Mouse (Mus musculus): ENCODE measurements at regions not wholly inside any gene's neighbourhood (a gene's known extent, or its start where the extent isn't known, plus 50 kb on each side); places are given as distances from the start of the nearest gene placed in this dataset.

DNA sequence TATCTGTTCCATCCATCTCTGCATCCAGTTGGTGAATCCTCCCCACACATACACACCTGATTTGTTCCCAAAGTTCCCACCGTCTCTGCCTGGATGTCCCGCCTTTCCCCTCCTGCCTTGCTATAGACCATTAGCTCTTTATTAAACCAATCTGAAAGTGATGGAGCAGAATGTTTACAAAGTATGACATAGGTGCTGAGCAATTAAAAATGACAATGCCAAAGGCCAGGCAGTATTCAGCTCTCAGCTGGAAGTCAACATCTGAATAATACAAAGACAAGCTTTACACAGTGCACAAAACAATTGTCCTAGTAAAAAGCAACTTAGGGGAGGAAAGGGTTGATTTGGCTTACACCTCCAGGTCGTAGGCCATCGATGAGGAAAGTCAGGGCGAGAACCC is 136.8 kb upstream of the Kit start:
- no peak overlapping the region for H3K9ac ChIP-seq
- no peak overlapping the region for H3K27ac ChIP-seq
- H3K27me3 ChIP-seq (replicated peaks) = no peaks in the 10 kb centered on the region
- H3K4me1 ChIP-seq (replicated peaks) = no peaks in the 10 kb centered on the region
- no peaks in the 10 kb centered on the region for H3K9me3 ChIP-seq
- no peak overlapping the region for H3K4me2 ChIP-seq (replicated peaks)
- ATAC-seq = no peak
- no peaks in the 10 kb centered on the region for H3K36me3 ChIP-seq
- no peak overlapping the region for H3K4me3 ChIP-seq (replicated peaks)
- 79% methylated on average over 5 of the region's 5 CpGs for WGBS

DNA sequence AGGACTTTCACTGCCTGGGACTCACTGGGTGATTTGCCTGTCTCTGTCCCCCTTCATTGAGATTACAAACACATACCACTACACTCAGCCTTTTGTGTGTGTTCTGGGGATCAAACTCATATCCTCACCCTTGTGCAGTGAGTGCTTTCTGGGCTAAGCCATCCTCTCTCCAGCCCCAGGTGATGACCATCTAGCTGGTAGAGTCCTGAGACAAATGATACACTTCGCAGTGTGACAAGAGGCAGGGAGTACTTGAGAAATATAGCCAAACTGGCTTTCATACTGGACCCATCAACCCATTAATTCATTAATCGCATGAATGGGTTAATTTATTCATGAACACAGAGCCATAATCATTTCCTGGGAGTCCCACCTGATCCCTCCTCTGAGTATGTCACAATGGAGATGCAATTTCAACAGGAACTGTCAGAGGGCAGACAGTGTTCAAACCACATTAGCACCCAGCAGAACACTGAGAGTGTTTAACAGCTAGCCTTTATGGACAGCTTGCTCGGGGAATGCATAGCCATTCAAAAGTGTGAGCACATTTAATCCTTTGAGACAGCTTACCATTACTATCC is 130.6 kb upstream of the Kit start:
- ATAC-seq = no peak
- no peaks in the 10 kb centered on the region for H3K36me3 ChIP-seq
- no peaks in the 10 kb centered on the region for H3K9me3 ChIP-seq
- H3K4me1 ChIP-seq (replicated peaks) = no peaks in the 10 kb centered on the region
- H3K4me2 ChIP-seq (replicated peaks) = no peak overlapping the region
- H3K4me3 ChIP-seq (replicated peaks) = no peak overlapping the region
- no peak overlapping the region for H3K9ac ChIP-seq
- no peak overlapping the region for H3K27ac ChIP-seq
- WGBS = 89% methylated on average over 3 of the region's 3 CpGs
- no peaks in the 10 kb centered on the region for H3K27me3 ChIP-seq (replicated peaks)

DNA sequence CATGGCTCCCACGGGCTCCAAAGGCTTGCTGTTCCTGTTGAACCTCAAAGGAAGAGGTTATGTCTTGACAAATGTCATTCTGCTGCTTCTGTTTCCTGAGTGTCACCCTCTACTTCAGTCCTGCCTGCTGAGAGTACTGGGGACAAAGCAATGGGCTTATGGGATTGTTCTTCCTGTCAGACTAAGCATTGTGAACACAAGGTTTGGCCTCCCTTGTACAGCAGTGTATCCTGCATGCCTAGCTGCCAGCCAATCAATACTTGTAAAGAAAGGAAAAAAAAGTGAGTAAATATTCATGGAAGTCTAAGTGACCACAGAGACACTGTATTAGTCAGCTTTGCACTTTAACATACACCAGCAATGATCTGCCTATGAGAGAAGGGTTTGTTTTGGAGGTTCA is 128.3 kb upstream of the Kit start:
- no peaks in the 10 kb centered on the region for H3K27me3 ChIP-seq (replicated peaks)
- no peak for ATAC-seq
- no peak overlapping the region for H3K4me3 ChIP-seq (replicated peaks)
- H3K9ac ChIP-seq = no peak overlapping the region
- H3K4me2 ChIP-seq (replicated peaks) = no peak overlapping the region
- no peak overlapping the region for H3K27ac ChIP-seq
- H3K4me1 ChIP-seq (replicated peaks) = no peaks in the 10 kb centered on the region
- 67% methylated on average over 1 of the region's 1 CpGs for whole genome bisulfite sequencing
- H3K9me3 ChIP-seq = no peaks in the 10 kb centered on the region
- no peaks in the 10 kb centered on the region for H3K36me3 ChIP-seq

DNA sequence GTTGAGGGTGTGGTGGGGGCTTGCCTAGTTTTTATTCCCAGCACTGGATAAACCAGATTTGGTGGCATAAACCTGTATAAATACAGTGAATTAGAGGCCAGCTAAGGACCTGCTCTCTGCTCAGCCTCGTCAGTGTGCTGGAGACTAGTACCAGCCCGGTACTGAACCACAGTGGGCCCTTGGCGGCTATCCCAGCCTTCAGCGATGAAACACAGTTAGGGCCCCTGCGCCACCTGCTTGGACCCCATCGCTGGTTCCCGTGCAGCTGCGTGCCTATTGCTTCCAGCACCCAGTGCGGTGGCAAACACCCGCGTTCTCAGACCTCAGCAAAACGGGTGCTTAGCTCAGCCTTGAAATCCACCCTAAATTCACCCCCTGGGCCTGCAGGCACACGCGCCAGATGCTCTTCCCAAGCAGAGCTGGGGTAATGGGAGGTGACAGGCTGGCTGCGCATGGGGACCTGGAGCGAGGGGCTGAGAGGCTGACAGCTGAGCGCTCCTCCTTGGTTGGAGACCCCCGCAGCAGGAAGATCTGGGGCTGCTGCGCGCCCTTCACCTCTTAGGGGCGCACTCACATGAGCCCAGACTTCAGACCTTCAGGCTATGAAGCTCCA is 124.7 kb upstream of the Kit start:
- Histone ChIP-seq H3K9ac (no peak overlapping the region), H3K36me3 (no peaks in the 10 kb centered on the region), H3K4me1 (replicated peaks) (no peaks in the 10 kb centered on the region), H3K27ac (no peak overlapping the region), H3K27me3 (replicated peaks) (no peaks in the 10 kb centered on the region), H3K4me3 (replicated peaks) (no peak overlapping the region), H3K4me2 (replicated peaks) (no peak overlapping the region), H3K9me3 (no peaks in the 10 kb centered on the region)
- WGBS = 65% methylated on average over 21 of the region's 21 CpGs
- ATAC-seq = no peak

DNA sequence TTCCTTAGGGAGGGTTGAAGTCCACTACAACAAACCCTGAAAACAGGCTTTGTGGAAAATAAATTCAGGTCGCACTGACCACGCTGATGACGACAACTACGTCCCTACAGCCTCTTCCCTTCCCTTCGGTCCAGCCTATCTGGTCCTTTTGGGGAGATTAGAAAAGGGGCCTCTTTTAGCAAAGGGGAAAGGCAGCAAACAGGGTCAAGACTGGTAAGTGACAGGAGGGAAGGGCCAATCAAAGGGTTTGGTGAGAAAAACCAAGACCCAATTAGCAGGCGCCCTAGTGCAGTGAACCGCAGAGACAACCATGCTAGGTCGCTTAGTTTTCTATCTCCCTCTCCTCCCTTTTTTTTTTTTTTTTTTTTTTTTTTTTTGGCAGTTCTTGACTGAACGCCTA is 124.2 kb upstream of the Kit start:
- WGBS = 74% methylated on average over 9 of the region's 9 CpGs
- ATAC-seq = no peak
- H3K9ac ChIP-seq = no peak overlapping the region

DNA sequence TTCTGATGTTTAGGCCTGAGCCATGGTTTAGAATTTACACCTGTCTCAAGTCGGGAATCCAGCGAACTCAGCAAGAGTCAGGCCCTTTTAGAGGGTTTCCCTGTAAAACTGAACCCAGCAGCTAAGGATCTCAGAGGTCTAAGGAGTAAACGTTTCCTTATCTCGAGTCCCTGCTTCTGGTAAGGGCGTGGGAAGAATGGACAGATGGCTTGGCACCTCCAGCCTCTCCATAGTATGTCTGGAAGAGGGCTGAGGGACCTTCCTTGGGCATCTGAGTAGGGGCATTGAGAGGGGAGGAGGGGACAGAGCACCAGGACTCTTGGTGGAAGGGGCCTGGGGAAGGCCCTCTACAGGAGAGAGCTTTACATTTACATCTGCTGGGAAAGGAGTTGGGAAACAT is 123.6 kb upstream of the Kit start:
- Histone ChIP-seq H3K9me3 (no peaks in the 10 kb centered on the region), H3K27ac (no peak overlapping the region), H3K27me3 (replicated peaks) (no peaks in the 10 kb centered on the region), H3K4me1 (replicated peaks) (no peaks in the 10 kb centered on the region), H3K4me2 (replicated peaks) (no peak overlapping the region), H3K4me3 (replicated peaks) (no peak overlapping the region), H3K36me3 (no peaks in the 10 kb centered on the region), H3K9ac (no peak overlapping the region)
- 0 out of 2 replicates have a peak, but pooled peaks have one; percentile 25 for ATAC-seq
- WGBS = 36% methylated on average over 5 of the region's 5 CpGs

More for the DNA sequence above, 124.2 kb upstream of the Kit start:
- no peak overlapping the region for H3K27ac ChIP-seq
- H3K27me3 ChIP-seq (replicated peaks) = no peaks in the 10 kb centered on the region
- no peak overlapping the region for H3K4me3 ChIP-seq (replicated peaks)
- no peaks in the 10 kb centered on the region for H3K9me3 ChIP-seq
- H3K36me3 ChIP-seq = no peaks in the 10 kb centered on the region
- H3K4me2 ChIP-seq (replicated peaks) = no peak overlapping the region
- no peaks in the 10 kb centered on the region for H3K4me1 ChIP-seq (replicated peaks)

DNA sequence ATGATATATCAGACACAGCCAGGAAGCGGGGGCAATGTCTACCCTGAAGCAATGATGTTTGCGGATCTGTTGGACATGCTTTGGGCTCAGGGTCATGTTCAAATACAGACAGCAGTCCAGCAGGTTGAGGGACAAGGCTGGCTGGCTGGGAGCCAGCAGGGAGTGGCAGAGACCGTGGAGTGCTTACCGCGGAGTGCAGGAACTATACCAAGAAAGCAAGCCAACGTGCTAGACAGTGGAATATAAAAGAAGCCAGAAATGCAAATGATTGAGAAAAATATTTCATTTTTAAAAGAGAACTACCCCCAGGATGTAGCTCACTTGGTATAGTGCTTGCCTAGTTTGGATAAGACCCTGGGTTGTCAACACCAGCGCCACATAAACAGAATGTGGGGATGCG is 123.0 kb upstream of the Kit start:
- ATAC-seq = peak; percentile 73
- Histone ChIP-seq H3K36me3 (no peaks in the 10 kb centered on the region), H3K9me3 (no peaks in the 10 kb centered on the region), H3K9ac (no peak overlapping the region), H3K27me3 (replicated peaks) (no peaks in the 10 kb centered on the region), H3K4me3 (replicated peaks) (no peak overlapping the region), H3K4me1 (replicated peaks) (no peaks in the 10 kb centered on the region), H3K27ac (no peak overlapping the region), H3K4me2 (replicated peaks) (no peak overlapping the region)
- WGBS = 61% methylated on average over 8 of the region's 8 CpGs

DNA sequence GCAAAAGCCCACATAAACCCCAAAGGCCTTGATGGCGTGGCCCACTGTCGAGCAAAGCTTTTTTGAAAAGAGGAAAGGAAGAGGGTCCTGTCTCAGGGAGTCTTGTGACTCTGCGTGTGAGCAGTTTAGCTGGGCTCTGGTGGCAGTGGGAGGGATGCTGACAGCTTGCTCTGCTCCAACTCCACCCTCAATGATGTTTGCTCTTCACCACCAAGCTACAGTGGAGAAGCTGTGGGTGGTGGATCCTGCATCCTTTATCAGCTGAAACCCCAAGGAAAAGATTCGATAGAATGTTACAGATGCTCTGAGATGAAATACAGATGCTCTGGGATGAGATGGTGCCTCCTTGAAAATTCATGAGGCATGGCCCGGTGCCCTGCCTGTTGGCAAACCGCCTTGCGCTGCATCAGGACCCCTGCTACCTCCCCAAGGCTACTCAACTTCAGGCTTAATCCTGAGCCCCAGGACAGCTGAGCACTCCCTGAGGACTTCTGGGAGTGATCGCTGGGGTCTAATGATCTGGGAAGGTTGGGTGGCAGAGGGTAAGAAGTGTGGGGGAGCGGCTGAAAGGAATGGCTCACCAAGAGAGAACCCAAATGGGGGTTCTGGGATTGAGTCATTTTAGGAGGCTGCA is 120.8 kb upstream of the Kit start:
- WGBS = 72% methylated on average over 9 of the region's 9 CpGs
- Histone ChIP-seq H3K4me1 (replicated peaks) (no peaks in the 10 kb centered on the region), H3K9ac (no peak overlapping the region)

DNA sequence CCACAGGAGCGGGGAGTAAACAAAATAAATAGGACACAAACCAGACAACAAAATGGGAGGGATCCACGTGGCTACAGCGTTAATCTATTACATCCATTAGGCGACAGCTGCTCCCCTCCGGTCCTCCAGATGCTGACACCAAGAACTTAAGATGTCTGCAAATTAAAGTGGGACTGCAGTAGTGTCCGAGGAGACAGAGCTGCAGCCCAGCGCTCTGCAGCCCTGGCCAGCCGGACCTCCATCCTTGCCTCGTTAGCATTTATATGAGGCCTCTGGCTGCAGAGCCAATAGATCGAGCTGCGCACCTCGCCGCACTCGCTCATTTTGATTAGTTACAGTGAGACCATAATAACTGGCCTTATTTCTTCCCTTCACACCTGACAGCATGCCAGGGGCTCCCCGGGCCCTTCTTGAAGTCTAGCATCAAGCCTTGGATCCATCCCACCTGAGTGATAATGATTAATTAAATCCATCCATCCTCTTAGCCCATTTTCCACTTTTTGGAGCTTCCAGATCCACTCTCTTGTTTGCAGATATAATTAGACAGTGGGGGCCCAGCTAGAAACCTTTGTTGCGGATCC is 119.7 kb upstream of the Kit start:
- H3K9ac ChIP-seq = no peak overlapping the region
- 76% methylated on average over 16 of the region's 16 CpGs for WGBS

More for the DNA sequence above, 120.8 kb upstream of the Kit start:
- Histone ChIP-seq H3K4me3 (replicated peaks) (no peak overlapping the region), H3K27ac (no peak overlapping the region), H3K27me3 (replicated peaks) (no peaks in the 10 kb centered on the region), H3K4me2 (replicated peaks) (no peak overlapping the region), H3K9me3 (no peaks in the 10 kb centered on the region), H3K36me3 (no peaks in the 10 kb centered on the region)
- no peak for ATAC-seq

DNA sequence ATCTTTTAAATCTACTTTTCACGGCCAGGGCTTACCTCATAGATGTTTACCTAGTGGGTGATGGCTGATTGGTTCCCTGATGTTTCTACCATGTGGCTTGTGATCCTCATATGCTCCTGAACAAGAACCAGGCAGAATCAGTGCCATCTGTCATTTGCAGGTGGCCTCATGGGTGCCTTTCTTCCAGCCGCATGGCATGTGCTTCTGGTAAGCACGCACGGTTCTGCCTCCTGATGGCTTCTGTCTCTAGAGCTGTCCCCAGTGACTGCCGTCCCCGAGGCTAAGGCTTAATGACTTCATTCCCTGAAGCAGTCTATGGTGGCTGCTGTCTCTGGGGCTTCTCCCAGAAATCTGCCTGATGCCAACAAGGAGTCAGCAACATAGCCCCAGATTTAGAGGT is 117.3 kb upstream of the Kit start:
- no peaks in the 10 kb centered on the region for H3K9me3 ChIP-seq
- 81% methylated on average over 6 of the region's 6 CpGs for WGBS
- H3K27me3 ChIP-seq (replicated peaks) = no peaks in the 10 kb centered on the region
- H3K36me3 ChIP-seq = no peaks in the 10 kb centered on the region
- H3K9ac ChIP-seq = no peak overlapping the region
- no peak for ATAC-seq
- no peak overlapping the region for H3K27ac ChIP-seq
- no peak overlapping the region for H3K4me3 ChIP-seq (replicated peaks)
- no peak overlapping the region for H3K4me2 ChIP-seq (replicated peaks)
- no peaks in the 10 kb centered on the region for H3K4me1 ChIP-seq (replicated peaks)

More for the DNA sequence above, 119.7 kb upstream of the Kit start:
- Histone ChIP-seq H3K27ac (no peak overlapping the region), H3K4me2 (replicated peaks) (no peak overlapping the region), H3K9me3 (no peaks in the 10 kb centered on the region), H3K4me1 (replicated peaks) (no peaks in the 10 kb centered on the region), H3K27me3 (replicated peaks) (no peaks in the 10 kb centered on the region), H3K4me3 (replicated peaks) (no peak overlapping the region), H3K36me3 (no peaks in the 10 kb centered on the region)
- no peak for ATAC-seq

DNA sequence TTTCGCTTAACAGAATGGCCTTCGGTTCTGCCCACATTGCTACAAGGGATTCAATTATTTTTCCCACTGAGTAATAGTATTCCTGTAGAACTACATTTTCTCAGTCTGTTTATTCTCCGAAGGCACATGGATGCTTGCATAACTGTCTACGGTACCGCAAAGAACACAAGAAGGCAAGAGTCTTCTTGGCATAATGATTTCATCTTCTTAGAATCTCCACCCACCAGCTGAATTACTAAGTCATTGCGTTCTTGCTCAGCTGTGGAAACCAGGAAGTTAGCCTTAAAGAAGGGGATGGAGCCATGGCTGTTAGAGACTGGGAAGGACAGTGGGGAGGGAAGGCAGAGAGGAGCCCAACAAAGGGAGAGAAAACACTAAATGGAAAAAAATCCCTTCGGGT is 116.4 kb upstream of the Kit start:
- H3K9ac ChIP-seq = no peak overlapping the region
- H3K9me3 ChIP-seq = no peaks in the 10 kb centered on the region
- H3K4me3 ChIP-seq (replicated peaks) = no peak overlapping the region
- no peak overlapping the region for H3K4me2 ChIP-seq (replicated peaks)
- no peaks in the 10 kb centered on the region for H3K27me3 ChIP-seq (replicated peaks)
- no peaks in the 10 kb centered on the region for H3K4me1 ChIP-seq (replicated peaks)
- ATAC-seq = no peak
- no peaks in the 10 kb centered on the region for H3K36me3 ChIP-seq
- WGBS = 85% methylated on average over 7 of the region's 7 CpGs
- H3K27ac ChIP-seq = no peak overlapping the region

DNA sequence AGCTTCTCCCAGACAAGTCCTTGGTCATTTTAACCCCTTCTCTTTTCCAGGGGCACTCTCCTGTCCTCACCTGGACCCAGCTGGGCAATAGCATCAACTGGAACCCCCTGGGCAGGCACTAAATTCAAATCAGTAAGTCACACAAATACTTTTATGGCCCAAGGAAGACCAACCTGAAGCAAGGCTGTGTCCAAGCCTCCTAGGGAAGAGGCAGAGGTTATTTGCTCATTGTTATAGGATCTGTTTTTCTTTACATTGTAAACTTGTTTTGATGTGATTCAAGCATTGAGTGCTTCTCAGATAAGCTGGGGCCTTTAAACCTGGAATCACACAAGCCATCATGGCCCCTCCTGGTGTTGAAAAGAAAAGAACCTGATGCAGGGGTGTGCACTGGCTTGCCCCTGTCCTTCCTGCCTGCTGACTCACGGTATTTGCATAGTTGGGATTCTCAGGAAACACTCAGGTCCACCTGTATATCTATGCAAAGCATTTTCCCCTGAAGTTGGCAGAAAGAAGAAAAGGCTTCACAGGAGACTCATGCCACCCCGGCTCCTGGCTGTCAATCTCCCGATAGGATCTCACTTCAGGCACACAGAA is 114.9 kb upstream of the Kit start:
- no peaks in the 10 kb centered on the region for H3K36me3 ChIP-seq
- H3K27ac ChIP-seq = no peak overlapping the region
- 52% methylated on average over 3 of the region's 3 CpGs for WGBS
- H3K4me2 ChIP-seq (replicated peaks) = no peak overlapping the region
- H3K9ac ChIP-seq = no peak overlapping the region
- no peak for ATAC-seq
- no peaks in the 10 kb centered on the region for H3K9me3 ChIP-seq
- no peaks in the 10 kb centered on the region for H3K4me1 ChIP-seq (replicated peaks)
- H3K27me3 ChIP-seq (replicated peaks) = no peaks in the 10 kb centered on the region
- H3K4me3 ChIP-seq (replicated peaks) = no peak overlapping the region
